Mouse (Mus musculus): ENCODE results near the gene Idh2. TPM values are rescaled to one million over a fixed set of nuclear protein-coding genes. Genes with fewer than 3 reads are reported as not detected.
A peak's percentile ranks its signal among the peaks of the same experiment; 100 is the strongest.

The Idh2 gene
- polyA plus RNA-seq, 1 experiment from 2014 or later, result 585 TPM

DNA sequence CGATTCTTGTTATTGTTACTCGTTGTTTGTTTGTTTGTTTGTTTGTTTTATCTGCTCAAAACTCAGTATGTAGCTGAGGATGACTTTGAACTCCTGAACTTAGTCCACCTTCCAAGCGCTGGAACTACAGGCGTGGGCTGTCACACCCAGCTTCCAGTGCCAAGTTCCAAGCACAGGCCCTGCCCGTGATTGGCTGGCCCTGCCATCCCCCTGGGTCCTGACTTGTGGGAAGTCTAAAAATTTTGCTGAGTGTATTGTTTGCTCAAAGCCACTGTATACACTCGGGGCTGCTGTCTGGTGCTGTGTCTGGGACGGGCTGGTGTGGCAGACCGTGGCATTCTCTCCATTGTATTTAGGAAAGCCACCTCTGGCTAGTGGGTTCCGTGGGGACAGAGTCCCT lies 37.4 kb downstream of the Idh2 start:
- no peak overlapping the region for H3K4me2 ChIP-seq (ENCODE audit: low read depth, low read length)
- no peaks in the 10 kb centered on the region for H3K27me3 ChIP-seq (replicated peaks; ENCODE audit: control insufficient read depth, insufficient read depth, low read length)
- peak; percentile 20; the same call in 1 of the 2 replicates for ATAC-seq
- H3K4me1 ChIP-seq (ENCODE audit: control insufficient read depth, insufficient read depth, low read length), result peaks cover 54% of the 10 kb centered on the region
- H3K9me3 ChIP-seq (ENCODE audit: control insufficient read depth, low read length), result no peaks in the 10 kb centered on the region
- WGBS, result 56% methylated on average over 9 of the region's 9 CpGs
- no peak overlapping the region for H3K4me3 ChIP-seq (ENCODE audit: low read length)
- peak overlapping the region; percentile 90; the same call in 1 of the 2 replicates for H3K27ac ChIP-seq (ENCODE audit: low read length)
- peaks cover 15% of the 10 kb centered on the region for H3K36me3 ChIP-seq (ENCODE audit: control insufficient read depth, insufficient read depth, low read length)
- no peak overlapping the region for H3K9ac ChIP-seq (ENCODE audit: low read depth, low read length)

DNA sequence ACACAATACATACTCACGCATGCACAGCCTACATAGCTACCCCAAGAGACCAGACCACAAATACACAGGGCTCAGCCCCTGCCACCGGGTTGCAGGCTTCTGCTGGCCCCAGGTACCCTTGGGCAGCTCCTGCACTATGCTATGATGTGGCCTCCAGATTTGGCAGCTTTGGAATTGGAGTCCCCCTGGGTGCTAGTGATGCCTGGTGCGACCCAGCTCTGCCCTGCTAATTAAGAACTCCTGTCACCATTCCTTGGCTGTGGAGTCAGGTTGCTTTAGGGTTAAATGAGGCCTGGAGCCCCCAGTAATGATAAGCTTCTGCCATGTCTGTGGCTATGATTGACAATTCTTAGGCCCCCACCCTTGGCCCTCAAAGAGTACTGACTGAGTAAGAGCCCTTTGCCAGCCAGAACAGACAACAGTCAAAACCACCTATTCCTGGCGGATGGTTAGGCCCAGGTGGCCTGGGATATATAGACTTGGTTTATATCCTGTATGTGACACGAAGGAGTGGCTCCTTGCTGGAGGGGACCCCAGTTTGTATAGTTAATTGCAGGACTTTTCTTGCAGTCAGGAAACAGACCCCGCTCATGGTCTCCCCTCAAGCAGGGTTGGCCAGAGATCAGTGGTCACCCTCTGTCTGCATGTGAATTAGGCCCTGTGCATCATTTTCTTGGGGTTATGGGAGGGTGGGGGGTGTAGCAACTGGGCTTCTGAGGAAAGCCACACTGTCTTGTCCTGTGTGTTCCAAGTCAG lies 38.1 kb downstream of the Idh2 start:
- no peak overlapping the region for H3K9ac ChIP-seq (ENCODE audit: low read depth, low read length)
- H3K36me3 ChIP-seq (ENCODE audit: control insufficient read depth, insufficient read depth, low read length), result peaks cover 10% of the 10 kb centered on the region
- peaks cover 54% of the 10 kb centered on the region for H3K4me1 ChIP-seq (ENCODE audit: control insufficient read depth, insufficient read depth, low read length)
- H3K4me3 ChIP-seq (ENCODE audit: low read length), result no peak overlapping the region
- 73% methylated on average over 6 of the region's 6 CpGs for WGBS
- H3K27ac ChIP-seq (ENCODE audit: low read length), result peak overlapping the region; percentile 90; the same call in 1 of the 2 replicates
- no peak for ATAC-seq
- H3K27me3 ChIP-seq (replicated peaks; ENCODE audit: control insufficient read depth, insufficient read depth, low read length), result no peaks in the 10 kb centered on the region
- H3K9me3 ChIP-seq (ENCODE audit: control insufficient read depth, low read length), result no peaks in the 10 kb centered on the region
- H3K4me2 ChIP-seq (ENCODE audit: low read depth, low read length), result no peak overlapping the region

DNA sequence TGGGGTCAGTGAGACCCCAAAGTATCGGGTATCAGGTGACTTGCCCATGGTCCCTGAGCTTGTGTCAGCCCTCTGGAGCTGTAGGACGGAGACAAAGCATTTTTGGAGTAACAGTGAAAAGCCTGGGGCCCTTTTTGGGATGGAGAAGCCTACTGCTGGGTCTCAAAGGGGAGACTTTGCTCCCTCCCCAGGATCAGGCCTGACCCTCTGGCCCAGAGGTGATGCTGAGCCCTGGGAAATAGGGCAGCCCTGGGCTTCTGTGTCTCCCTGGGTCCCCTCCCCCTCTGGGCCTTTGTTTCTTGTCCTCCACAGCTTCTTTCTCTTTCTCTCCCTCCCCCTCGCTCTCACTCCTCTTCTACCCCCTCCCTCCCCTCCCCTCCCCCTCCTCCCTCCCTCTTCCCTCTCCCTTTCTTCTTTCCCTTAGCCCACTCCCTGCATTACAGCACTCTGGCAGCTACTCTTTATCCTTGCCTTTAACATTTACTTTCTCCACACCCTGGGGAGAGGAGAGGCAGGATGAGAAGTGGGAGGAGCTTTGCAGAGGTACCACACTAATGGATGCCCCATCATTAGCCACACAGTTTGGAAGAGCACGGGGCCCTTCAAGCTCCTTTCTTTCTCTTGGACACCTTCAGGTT lies 39.1 kb downstream of the Idh2 start:
- Histone ChIP-seq H3K27ac (ENCODE audit: low read length) (0 out of 2 replicates have a peak overlapping the region, but pooled peaks have one; percentile 4), H3K36me3 (ENCODE audit: control insufficient read depth, insufficient read depth, low read length) (no peaks in the 10 kb centered on the region), H3K4me2 (ENCODE audit: low read depth, low read length) (no peak overlapping the region), H3K4me3 (ENCODE audit: low read length) (no peak overlapping the region), H3K9ac (ENCODE audit: low read depth, low read length) (no peak overlapping the region), H3K9me3 (ENCODE audit: control insufficient read depth, low read length) (no peaks in the 10 kb centered on the region), H3K4me1 (ENCODE audit: control insufficient read depth, insufficient read depth, low read length) (peaks cover 54% of the 10 kb centered on the region), H3K27me3 (replicated peaks; ENCODE audit: control insufficient read depth, insufficient read depth, low read length) (no peaks in the 10 kb centered on the region)
- 47% methylated on average over 4 of the region's 4 CpGs for WGBS
- no peak for ATAC-seq

DNA sequence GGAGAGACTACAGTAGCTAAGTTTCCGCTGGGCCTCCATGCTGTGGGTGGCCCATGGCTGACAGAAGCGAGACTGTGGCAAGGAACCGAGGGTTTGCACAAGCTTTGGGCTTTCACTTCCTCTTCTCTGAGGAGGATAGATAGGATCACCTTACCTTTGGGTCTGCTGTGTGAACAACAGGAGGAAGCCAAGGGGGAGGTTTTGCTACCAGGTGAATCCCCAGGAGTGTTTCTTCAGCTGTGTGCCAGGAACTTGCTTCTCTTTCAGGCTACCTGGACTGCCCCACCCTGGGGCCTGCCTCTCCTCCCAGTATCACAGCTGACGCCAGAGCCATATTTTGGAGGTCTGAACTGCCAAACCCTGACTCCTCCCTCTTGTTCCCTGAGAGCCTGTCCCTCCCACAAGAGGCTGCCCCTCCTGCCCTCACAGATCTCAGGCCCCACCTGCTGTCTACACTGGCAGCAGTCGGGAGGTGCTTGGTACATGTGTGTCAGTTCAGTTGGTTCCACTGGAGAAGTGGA lies 40.2 kb downstream of the Idh2 start:
- Histone ChIP-seq H3K27me3 (replicated peaks; ENCODE audit: control insufficient read depth, insufficient read depth, low read length) (no peaks in the 10 kb centered on the region), H3K36me3 (ENCODE audit: control insufficient read depth, insufficient read depth, low read length) (no peaks in the 10 kb centered on the region), H3K27ac (ENCODE audit: low read length) (peak overlapping the region; percentile 53), H3K4me3 (ENCODE audit: low read length) (no peak overlapping the region), H3K4me1 (ENCODE audit: control insufficient read depth, insufficient read depth, low read length) (peaks cover 61% of the 10 kb centered on the region), H3K9ac (ENCODE audit: low read depth, low read length) (peak overlapping the region; percentile 51), H3K9me3 (ENCODE audit: control insufficient read depth, low read length) (no peaks in the 10 kb centered on the region), H3K4me2 (ENCODE audit: low read depth, low read length) (0 out of 2 replicates have a peak overlapping the region, but pooled peaks have one; percentile 11)
- whole genome bisulfite sequencing, result 44% methylated on average over 5 of the region's 5 CpGs
- peak; percentile 62 for ATAC-seq

DNA sequence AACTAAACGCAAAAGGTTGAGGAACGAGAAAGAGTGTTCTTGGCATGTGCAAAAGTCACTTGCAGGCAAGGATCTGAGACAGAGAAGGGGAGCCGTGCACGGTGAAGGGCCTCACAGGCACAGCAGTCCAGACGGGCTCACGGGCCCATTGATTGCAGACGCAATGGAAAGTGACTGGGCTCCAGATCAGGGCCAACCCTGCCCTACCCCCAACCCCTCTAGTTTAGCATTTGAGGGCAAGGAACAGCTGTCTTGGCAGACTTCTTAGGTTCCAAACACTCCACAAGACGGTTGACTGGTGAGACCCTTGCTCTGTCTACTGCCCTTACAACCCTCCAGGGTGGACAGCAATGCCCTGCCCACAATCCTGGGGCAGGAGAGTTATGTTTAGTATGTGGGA lies 41.7 kb downstream of the Idh2 start:
- H3K4me3 ChIP-seq (ENCODE audit: low read length), result no peak overlapping the region
- ATAC-seq, result no peak
- peaks cover 65% of the 10 kb centered on the region for H3K4me1 ChIP-seq (ENCODE audit: control insufficient read depth, insufficient read depth, low read length)
- no peak overlapping the region for H3K27ac ChIP-seq (ENCODE audit: low read length)
- no peaks in the 10 kb centered on the region for H3K9me3 ChIP-seq (ENCODE audit: control insufficient read depth, low read length)
- H3K9ac ChIP-seq (ENCODE audit: low read depth, low read length), result no peak overlapping the region
- no peaks in the 10 kb centered on the region for H3K36me3 ChIP-seq (ENCODE audit: control insufficient read depth, insufficient read depth, low read length)
- no peaks in the 10 kb centered on the region for H3K27me3 ChIP-seq (replicated peaks; ENCODE audit: control insufficient read depth, insufficient read depth, low read length)
- no peak overlapping the region for H3K4me2 ChIP-seq (ENCODE audit: low read depth, low read length)
- 75% methylated on average over 8 of the region's 8 CpGs for WGBS

DNA sequence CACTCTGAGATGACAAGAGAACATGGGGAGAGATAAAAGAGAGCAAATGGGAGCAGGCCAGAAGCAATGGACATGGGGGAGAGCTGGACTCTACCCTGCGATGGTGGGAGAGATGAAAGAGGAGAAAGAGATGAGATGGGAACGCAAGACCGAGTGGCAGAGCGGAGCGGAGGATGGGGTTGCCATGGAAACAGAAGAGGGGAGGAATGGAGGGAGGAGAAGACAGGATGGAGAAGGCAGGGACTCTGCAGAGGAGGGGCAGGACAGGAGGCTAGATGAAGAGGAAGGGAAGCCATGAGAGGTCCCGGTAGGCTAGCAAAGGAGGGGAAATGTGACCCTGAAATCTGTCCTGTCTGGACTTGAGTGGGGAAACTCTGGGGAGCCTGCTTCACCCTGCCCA lies 42.9 kb downstream of the Idh2 start:
- ATAC-seq, result no peak
- Histone ChIP-seq H3K36me3 (ENCODE audit: control insufficient read depth, insufficient read depth, low read length) (no peaks in the 10 kb centered on the region), H3K27ac (ENCODE audit: low read length) (no peak overlapping the region), H3K4me1 (ENCODE audit: control insufficient read depth, insufficient read depth, low read length) (peaks cover 54% of the 10 kb centered on the region), H3K4me3 (ENCODE audit: low read length) (no peak overlapping the region), H3K4me2 (ENCODE audit: low read depth, low read length) (no peak overlapping the region), H3K27me3 (replicated peaks; ENCODE audit: control insufficient read depth, insufficient read depth, low read length) (no peaks in the 10 kb centered on the region), H3K9ac (ENCODE audit: low read depth, low read length) (no peak overlapping the region), H3K9me3 (ENCODE audit: control insufficient read depth, low read length) (no peaks in the 10 kb centered on the region)
- 76% methylated on average over 6 of the region's 6 CpGs for WGBS

DNA sequence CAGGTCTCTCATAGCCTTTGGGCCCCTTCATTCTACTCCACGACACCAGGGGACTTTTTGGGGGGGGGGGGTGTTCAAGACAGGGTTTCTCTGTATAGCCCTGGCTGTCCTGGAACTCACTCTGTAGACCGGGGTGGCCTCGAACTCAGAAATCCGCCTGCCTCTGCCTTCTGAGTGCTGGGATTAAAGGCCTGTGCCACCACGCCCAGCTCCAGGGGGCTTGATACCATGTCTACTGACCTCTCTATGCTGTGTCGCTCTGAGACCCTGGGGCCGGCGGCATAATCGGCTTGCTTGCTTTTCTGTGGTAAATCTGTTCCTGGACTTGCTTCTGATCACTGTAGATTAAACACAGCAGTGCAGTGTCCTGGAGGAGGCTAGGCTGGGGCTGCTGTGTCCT lies 44.0 kb downstream of the Idh2 start:
- H3K4me1 ChIP-seq (ENCODE audit: control insufficient read depth, insufficient read depth, low read length), result peaks cover 44% of the 10 kb centered on the region
- ATAC-seq, result no peak
- H3K9ac ChIP-seq (ENCODE audit: low read depth, low read length), result no peak overlapping the region; the same call in 1 of the 2 replicates
- WGBS, result 86% methylated on average over 9 of the region's 9 CpGs
- H3K9me3 ChIP-seq (ENCODE audit: control insufficient read depth, low read length), result no peaks in the 10 kb centered on the region
- no peaks in the 10 kb centered on the region for H3K36me3 ChIP-seq (ENCODE audit: control insufficient read depth, insufficient read depth, low read length)
- H3K4me3 ChIP-seq (ENCODE audit: low read length), result no peak overlapping the region
- no peak overlapping the region for H3K27ac ChIP-seq (ENCODE audit: low read length)
- H3K27me3 ChIP-seq (replicated peaks; ENCODE audit: control insufficient read depth, insufficient read depth, low read length), result no peaks in the 10 kb centered on the region
- H3K4me2 ChIP-seq (ENCODE audit: low read depth, low read length), result no peak overlapping the region

DNA sequence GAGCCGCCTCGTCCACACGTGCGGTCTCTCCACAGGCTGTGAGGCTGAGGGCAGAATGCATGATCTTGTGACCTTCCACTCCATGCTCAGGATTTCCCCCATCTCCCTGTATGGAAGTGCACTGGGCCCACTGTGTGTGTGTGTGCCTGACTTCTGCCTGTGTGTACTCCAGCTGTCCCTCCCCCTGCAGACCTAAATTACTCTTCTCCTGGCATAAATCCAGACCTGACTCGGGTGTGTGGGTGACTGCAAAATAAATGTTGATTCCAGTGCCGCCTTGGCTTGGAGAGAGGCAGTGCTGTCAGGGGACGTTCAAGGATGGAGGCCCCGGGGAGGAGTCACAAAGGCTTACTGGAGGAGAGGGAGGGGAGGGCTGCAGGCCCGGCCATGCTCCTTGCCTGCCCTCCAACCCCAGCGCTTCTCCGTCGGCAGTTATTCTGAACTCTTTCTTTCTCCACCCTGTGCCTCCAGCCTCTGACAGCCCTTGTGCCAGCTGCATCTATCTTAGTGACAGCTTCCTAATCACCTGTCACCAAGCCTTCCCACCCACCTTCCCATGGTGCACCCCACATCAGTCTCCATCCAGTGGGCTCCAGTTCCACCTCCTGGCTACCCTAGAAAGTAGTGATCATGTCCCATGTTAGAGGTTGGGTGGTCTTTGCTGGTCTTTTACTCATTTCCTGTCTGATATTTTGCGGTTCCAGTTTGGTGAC lies 45.4 kb downstream of the Idh2 start:
- Histone ChIP-seq H3K4me3 (ENCODE audit: low read length) (no peak overlapping the region), H3K4me2 (ENCODE audit: low read depth, low read length) (no peak overlapping the region), H3K27me3 (replicated peaks; ENCODE audit: control insufficient read depth, insufficient read depth, low read length) (no peaks in the 10 kb centered on the region), H3K9me3 (ENCODE audit: control insufficient read depth, low read length) (no peaks in the 10 kb centered on the region), H3K27ac (ENCODE audit: low read length) (peak overlapping the region; percentile 58), H3K36me3 (ENCODE audit: control insufficient read depth, insufficient read depth, low read length) (no peaks in the 10 kb centered on the region), H3K9ac (ENCODE audit: low read depth, low read length) (peak overlapping the region; percentile 17; the same call in 1 of the 2 replicates), H3K4me1 (ENCODE audit: control insufficient read depth, insufficient read depth, low read length) (peaks cover 30% of the 10 kb centered on the region)
- ATAC-seq, result peak; percentile 70
- 18% methylated on average over 13 of the region's 13 CpGs for WGBS

DNA sequence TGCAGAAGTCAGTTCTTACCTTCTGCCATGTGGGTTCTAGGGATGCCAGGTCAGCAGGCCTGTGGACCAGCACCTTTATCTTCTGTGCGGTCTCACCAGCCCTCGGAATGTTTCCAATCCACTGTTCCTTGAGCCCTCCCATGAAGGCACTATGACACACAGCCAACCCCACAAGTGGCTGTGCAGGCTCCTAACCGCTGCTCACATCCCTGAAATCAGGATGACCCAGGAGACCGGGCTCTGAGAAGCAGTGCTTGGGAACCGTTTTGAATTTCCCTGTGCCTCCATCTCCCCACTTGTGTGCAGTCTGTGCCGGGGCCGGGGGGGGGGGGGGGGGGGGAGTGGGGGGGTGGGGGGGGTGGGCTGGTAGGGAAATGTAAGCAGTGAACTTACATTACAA lies 46.9 kb downstream of the Idh2 start:
- Histone ChIP-seq H3K4me2 (ENCODE audit: low read depth, low read length) (no peak overlapping the region), H3K9me3 (ENCODE audit: control insufficient read depth, low read length) (no peaks in the 10 kb centered on the region), H3K27ac (ENCODE audit: low read length) (no peak overlapping the region), H3K4me3 (ENCODE audit: low read length) (no peak overlapping the region), H3K9ac (ENCODE audit: low read depth, low read length) (no peak overlapping the region), H3K27me3 (replicated peaks; ENCODE audit: control insufficient read depth, insufficient read depth, low read length) (no peaks in the 10 kb centered on the region), H3K4me1 (ENCODE audit: control insufficient read depth, insufficient read depth, low read length) (peaks cover 26% of the 10 kb centered on the region), H3K36me3 (ENCODE audit: control insufficient read depth, insufficient read depth, low read length) (no peaks in the 10 kb centered on the region)
- ATAC-seq, result no peak
- WGBS, result 74% methylated on average over 6 of the region's 7 CpGs

Data from intestine, embryonic 16.5 days (tissue).